Mouse (Mus musculus) myocyte (in vitro differentiated cells): ENCODE data around the gene Pck1.

ENCODE experiments used
- CEBPB ChIP-seq: IDR thresholded peaks from 2 replicates; pipeline ENCODE4 v1.6.1; 2011; ENCODE audit warnings: mild to moderate bottlenecking, moderate library complexity; ENCODE audit not compliant: poor library complexity, insufficient read depth, severe bottlenecking
- E2F4 ChIP-seq: IDR thresholded peaks from one replicate; pipeline ENCODE4 v1.6.1; 2011; ENCODE audit warnings: mild to moderate bottlenecking, control low read depth, moderate library complexity; ENCODE audit not compliant: insufficient read depth
- MAX ChIP-seq: IDR thresholded peaks from one replicate; pipeline ENCODE4 v1.6.1; 2011; ENCODE audit warnings: low read depth, mild to moderate bottlenecking, control low read depth
- MYOD1 ChIP-seq, 3 experiments: IDR thresholded peaks; one replicate each; pipeline ENCODE4 v1.6.1; 2011; ENCODE audit warnings: control low read depth in 2 of 3, low read depth in 2 of 3, mild to moderate bottlenecking in 2 of 3, moderate library complexity in 1 of 3; ENCODE audit not compliant: insufficient read length in 2 of 3, control insufficient read depth in 1 of 3
- MYOG ChIP-seq, 3 experiments: IDR thresholded peaks; one replicate each; pipeline ENCODE4 v1.6.1; 2011; ENCODE audit warnings: control low read depth in 2 of 3, low read depth in 2 of 3, mild to moderate bottlenecking in 2 of 3; ENCODE audit not compliant: insufficient read length in 2 of 3, control insufficient read depth in 1 of 3, insufficient read depth in 1 of 3
- POLR2A ChIP-seq: IDR thresholded peaks from one replicate; pipeline ENCODE4 v1.6.1; 2011; ENCODE audit warnings: low read depth, mild to moderate bottlenecking, control low read depth, moderate library complexity; ENCODE audit not compliant: insufficient read length
- POLR2AphosphoS2 ChIP-seq: IDR thresholded peaks from one replicate; pipeline ENCODE4 v1.6.1; 2011; ENCODE audit warnings: low read depth, control low read depth; ENCODE audit not compliant: insufficient read length
- REST ChIP-seq: IDR thresholded peaks from one replicate; pipeline ENCODE4 v1.6.1; 2011; ENCODE audit warnings: mild to moderate bottlenecking, control low read depth, moderate library complexity; ENCODE audit not compliant: insufficient read depth, insufficient read length
- SRF ChIP-seq: IDR thresholded peaks from one replicate; pipeline ENCODE4 v1.6.1; 2011; ENCODE audit warnings: low read depth; ENCODE audit not compliant: control insufficient read depth, insufficient read length
- TCF12 ChIP-seq: IDR thresholded peaks from one replicate; pipeline ENCODE4 v1.6.1; 2011; ENCODE audit warnings: mild to moderate bottlenecking, control low read depth; ENCODE audit not compliant: poor library complexity, insufficient read depth, severe bottlenecking
- TCF3 ChIP-seq: IDR thresholded peaks from one replicate; pipeline ENCODE4 v1.6.1; 2011; ENCODE audit warnings: low read depth, control low read depth; ENCODE audit not compliant: insufficient read length
- USF1 ChIP-seq: IDR thresholded peaks from one replicate; pipeline ENCODE4 v1.6.1; 2011; ENCODE audit warnings: low read depth, mild to moderate bottlenecking, control low read depth, moderate library complexity

DNA sequence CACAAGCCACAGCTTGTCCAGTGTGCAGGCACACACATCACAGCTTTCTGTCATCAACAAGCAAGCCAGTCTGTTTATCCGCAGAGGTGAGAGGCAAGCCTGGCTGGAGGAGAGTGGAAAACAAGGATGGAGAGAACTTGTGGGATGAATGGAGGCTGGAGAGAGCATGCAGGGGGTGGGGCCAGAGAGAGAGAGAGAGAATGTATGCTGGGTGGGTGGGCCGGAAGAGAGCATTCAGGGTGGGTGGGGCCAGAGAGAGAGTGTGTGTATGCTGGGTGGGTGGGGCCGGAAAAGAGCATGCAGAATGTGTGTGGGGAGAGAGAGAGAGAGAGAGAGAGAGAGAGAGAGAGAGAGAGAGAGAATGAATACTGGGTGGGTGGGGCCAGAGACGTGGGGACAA lies 51.8 kb downstream of the Pck1 start:
- TF ChIP-seq POLR2A: no peak
- no peak for TF ChIP-seq TCF12
- TF ChIP-seq TCF3: no peak
- TF ChIP-seq USF1: no peak
- no peak for TF ChIP-seq CEBPB
- TF ChIP-seq REST: no peak
- no peak for TF ChIP-seq MAX
- no peak for TF ChIP-seq POLR2AphosphoS2
- TF ChIP-seq SRF: no peak
- no peak for TF ChIP-seq MYOD1 (IDR thresholded peaks at IDR 0.05; ENCODE audit: control insufficient read depth in 1 of 3, insufficient read length in 2 of 3, low read depth in 2 of 3)
- TF ChIP-seq E2F4: no peak
- no peak for TF ChIP-seq MYOG (IDR thresholded peaks at IDR 0.05; ENCODE audit: control insufficient read depth in 1 of 3, insufficient read depth in 1 of 3, insufficient read length in 2 of 3, low read depth in 2 of 3)
